Comparison of ENCODE assay signal across 10 mouse cellular contexts in genomic region chr2:168990061-168990753, GRCm38 (mm10). TPM values are rescaled to one million over a fixed set of nuclear protein-coding genes. Genes with fewer than 3 reads are reported as not detected.
DNase-seq lines count a peak whose midpoint lies in the region; ATAC-seq lines count a peak whose summit lies in the region.
"Had no signal": no experiment of that assay in that cellular context is flagged by ENCODE, and none has a peak within 500 bp of the region (broad histone marks: within the 10 kb centered on the region; RNA-seq: fewer than 3 reads in every experiment).

No protein-coding gene starts in this region.

- 47% methylated on average over 13 of the region's 13 CpGs for WGBS in lung, embryonic 16.5 days
- WGBS in hindbrain, embryonic 16.5 days: 45% methylated on average over 13 of the region's 13 CpGs

- no peaks in the 10 kb centered on the region for H3K27me3 ChIP-seq in lung, embryonic 16.5 days (ENCODE audit: control insufficient read depth, insufficient read depth, low read depth, low read length)
- no peaks in the 10 kb centered on the region for H3K27me3 ChIP-seq in hindbrain, embryonic 16.5 days (replicated peaks; ENCODE audit: control insufficient read depth, insufficient read depth, low read length)
- H3K27me3 ChIP-seq: limb, embryonic 15.5 days had no signal

- no peaks in the 10 kb centered on the region; the same call in 1 of the 2 replicates for H3K4me1 ChIP-seq in lung, embryonic 16.5 days (replicated peaks; ENCODE audit: control insufficient read depth, insufficient read depth, low read length)
- peaks cover 4% of the 10 kb centered on the region for H3K4me1 ChIP-seq in hindbrain, embryonic 16.5 days (ENCODE audit: control insufficient read depth, insufficient read depth, low read depth, low read length)
- H3K4me1 ChIP-seq: limb, embryonic 15.5 days had no signal

- 0 out of 2 replicates have a peak, but pooled peaks cover 2% of the 10 kb centered on the region for H3K9me3 ChIP-seq in lung, embryonic 16.5 days (ENCODE audit: control insufficient read depth, low read length)
- H3K9me3 ChIP-seq in hindbrain, embryonic 16.5 days (ENCODE audit: control insufficient read depth, low read length): no peaks in the 10 kb centered on the region
- H3K9me3 ChIP-seq: limb, embryonic 15.5 days had no signal

- DNase-seq in frontal cortex, postnatal 14 days (ENCODE audit: low spot score in 2 of 2): no peak
- no peak for DNase-seq in lung, postnatal 25 days (ENCODE audit: low spot score)
- peak; percentile 65 for DNase-seq in retina, postnatal 1 day
- no peak for DNase-seq in spleen, postnatal 36 days (ENCODE audit: low spot score in 2 of 2)
- DNase-seq in gastrocnemius, postnatal 10 days: no peak

- peak overlapping the region; percentile 25 for H3K4me2 ChIP-seq in lung, embryonic 16.5 days (ENCODE audit: low read depth, low read length)
- peak overlapping the region; percentile 25; the same call in 1 of the 2 replicates for H3K4me2 ChIP-seq in hindbrain, embryonic 16.5 days (ENCODE audit: low read length)
- H3K4me2 ChIP-seq: limb, embryonic 15.5 days had no signal

- no peak overlapping the region for H3K27ac ChIP-seq in lung, embryonic 16.5 days (ENCODE audit: low read length)
- peak overlapping the region; percentile 59; the same call in 1 of the 2 replicates for H3K27ac ChIP-seq in hindbrain, embryonic 16.5 days (ENCODE audit: low read depth, low read length)
- H3K27ac ChIP-seq: limb, embryonic 15.5 days had no signal

- H3K4me3 ChIP-seq in lung, embryonic 16.5 days (ENCODE audit: low read length): no peak overlapping the region
- H3K4me3 ChIP-seq in hindbrain, embryonic 16.5 days (ENCODE audit: low read length): no peak overlapping the region
- H3K4me3 ChIP-seq: erythroblast, embryonic 14.5 days; limb, embryonic 15.5 days had no signal

- no peak overlapping the region for H3K9ac ChIP-seq in lung, embryonic 16.5 days (ENCODE audit: low read length)
- H3K9ac ChIP-seq in hindbrain, embryonic 16.5 days (ENCODE audit: low read depth, low read length): no peak overlapping the region
- H3K9ac ChIP-seq: limb, embryonic 15.5 days had no signal

- no peaks in the 10 kb centered on the region for H3K36me3 ChIP-seq in lung, embryonic 16.5 days (ENCODE audit: control insufficient read depth, insufficient read depth, low read length)
- H3K36me3 ChIP-seq in hindbrain, embryonic 16.5 days (ENCODE audit: control insufficient read depth, insufficient read depth, low read length): no peaks in the 10 kb centered on the region
- H3K36me3 ChIP-seq: limb, embryonic 15.5 days had no signal

- ATAC-seq in frontal cortex, adult (ENCODE audit: low TSS enrichment): 0 out of 2 replicates have a peak, but pooled peaks have one; percentile 31
- no peak for ATAC-seq in lung, embryonic 16.5 days (ENCODE audit: low read depth)
- ATAC-seq in hindbrain, embryonic 16.5 days: no peak

RNA-seq across cellular contexts. Expression of gene Zfp64, which starts 34.8 kb away (rescaled TPM):
- polyA plus RNA-seq in lung, embryonic 16.5 days (2015; fragmentation: Nextera tagmentation; extraction: Ambion mirVana): 29.8 and 31.7 TPM in 2 replicates
- polyA plus RNA-seq in hindbrain, embryonic 16.5 days (2015; fragmentation: Nextera tagmentation; extraction: Ambion mirVana): 30.8 and 35.0 TPM in 2 replicates
- 10 to 100 TPM in 1 of 2 experiments, 1 to 10 TPM in 1; 9.0 to 10.8 TPM for total RNA-seq in gastrocnemius, postnatal 10 days (2021)
